Mouse (Mus musculus) 416B (cell line): ENCODE results near the gene Zfp609.

Experiments
- DNase-seq: peaks from one replicate; pipeline ENCODE4 v3.0.0; 2011; ENCODE audit warnings: low read depth

Gene Zfp609

GRCm38 (mm10) chr9:65812841-65813240 lies 14.5 kb downstream of the Zfp609 start:
- DNase-seq: no peak

GRCm38 (mm10) chr9:65811784-65812183 lies 15.6 kb downstream of the Zfp609 start:
- no peak for DNase-seq

- DNase-seq: no peak
These were observed 19.5 kb downstream of the Zfp609 start for GRCm38 (mm10) chr9:65807818-65808217.

GRCm38 (mm10) chr9:65807251-65807650 lies 20.1 kb downstream of the Zfp609 start:
- DNase-seq: no peak

- no peak for DNase-seq
These were observed 27.6 kb downstream of the Zfp609 start for GRCm38 (mm10) chr9:65799770-65800169.

GRCm38 (mm10) chr9:65795651-65796050 lies 31.7 kb downstream of the Zfp609 start:
- peak; percentile 22 for DNase-seq

DNA sequence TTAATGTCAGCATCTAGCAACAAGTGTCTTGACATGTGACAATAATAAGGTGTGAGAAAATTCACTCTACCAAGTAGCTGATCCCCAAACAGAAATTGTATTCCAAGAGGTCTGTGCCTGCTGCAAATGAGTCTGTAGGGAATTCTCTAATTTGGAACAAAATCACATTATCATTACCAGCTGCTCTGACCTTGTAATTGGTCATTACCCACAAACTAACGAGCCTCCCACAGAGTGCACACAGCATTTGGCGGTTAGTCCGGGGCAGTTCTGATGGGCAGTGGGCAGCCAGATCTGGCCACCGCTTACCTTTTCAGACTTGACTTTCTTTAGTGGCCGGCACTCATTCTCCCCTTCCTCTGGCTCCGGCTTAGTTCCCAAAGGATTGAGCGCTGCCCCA lies 33.1 kb downstream of the Zfp609 start:
- no peak for DNase-seq

DNA sequence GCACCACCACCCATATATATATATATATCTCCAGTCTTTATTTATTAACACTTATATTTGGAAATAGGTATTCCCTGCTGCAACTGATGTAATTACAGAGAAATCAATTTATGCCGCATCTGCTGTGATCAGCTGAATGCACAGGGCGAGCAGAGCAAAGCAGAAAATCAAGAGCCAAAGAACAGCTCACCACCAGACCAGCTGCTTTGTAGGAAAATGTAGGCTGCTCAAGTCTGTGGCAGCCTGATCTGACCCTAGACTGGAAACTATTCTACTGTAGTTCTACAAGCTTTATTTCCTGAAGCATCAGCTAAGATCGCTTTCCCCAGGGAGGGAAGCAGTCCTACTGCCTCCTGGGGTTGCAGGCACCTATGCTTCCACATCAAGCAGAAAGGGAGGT lies 33.9 kb downstream of the Zfp609 start:
- no peak for DNase-seq

GRCm38 (mm10) chr9:65793086-65793485 lies 34.3 kb downstream of the Zfp609 start:
- no peak for DNase-seq

DNA sequence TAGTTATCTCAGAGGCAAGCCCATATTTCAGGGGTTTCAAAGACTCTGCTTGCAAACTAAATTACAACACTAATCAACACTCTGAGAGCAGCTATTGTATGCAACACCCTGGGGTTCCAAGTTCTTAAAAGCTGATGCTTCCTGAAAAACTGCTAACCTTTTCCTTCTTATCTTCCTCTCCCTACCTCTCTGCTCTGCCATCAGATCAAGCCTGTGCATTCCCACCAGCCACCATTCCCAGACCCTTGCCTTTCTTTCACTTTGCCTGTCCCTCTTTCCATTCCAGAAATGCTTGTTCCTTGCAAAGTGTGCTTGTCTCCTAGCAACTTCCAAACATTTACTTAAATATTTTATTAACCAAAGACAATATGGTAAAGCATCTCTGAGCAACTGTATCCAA lies 35.5 kb downstream of the Zfp609 start:
- no peak for DNase-seq

DNA sequence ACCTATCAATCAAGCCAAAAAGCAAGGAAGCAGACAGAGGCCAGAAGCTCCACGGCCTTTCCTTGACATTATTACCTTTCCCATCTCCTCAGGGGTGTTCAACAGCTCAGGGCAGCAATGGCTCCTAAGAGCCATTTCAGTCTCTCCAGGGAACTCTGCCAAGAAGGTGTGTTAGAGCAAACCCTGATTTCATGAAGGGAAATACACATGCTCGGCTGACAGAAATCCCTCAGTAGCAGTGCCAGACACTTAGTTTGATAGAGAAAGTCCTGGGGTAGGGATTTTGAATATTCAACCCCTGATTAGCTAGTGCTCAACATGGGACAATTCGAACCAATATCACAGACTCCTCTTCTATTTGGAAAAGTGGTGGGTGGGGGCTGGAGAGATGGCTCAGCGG lies 36.3 kb downstream of the Zfp609 start:
- no peak for DNase-seq

DNA sequence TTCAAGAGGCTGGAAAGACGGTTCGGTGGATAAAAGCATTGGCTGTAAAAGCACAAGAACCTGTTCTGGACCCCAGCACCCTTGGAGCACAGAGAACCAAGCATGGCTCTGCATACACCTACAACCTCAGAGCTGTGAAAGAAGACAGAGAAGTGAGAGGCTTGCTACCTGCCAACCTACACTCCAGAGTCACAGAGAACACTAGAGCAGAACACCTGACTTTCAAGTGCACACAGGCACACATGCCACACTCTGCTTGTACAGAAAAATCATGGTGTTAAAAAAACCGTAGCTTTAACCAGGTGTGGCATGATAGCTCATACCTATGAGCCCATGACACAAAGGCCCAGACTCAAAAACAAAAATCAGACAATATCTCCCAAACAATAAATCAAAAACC lies 37.6 kb downstream of the Zfp609 start:
- no peak for DNase-seq

DNA sequence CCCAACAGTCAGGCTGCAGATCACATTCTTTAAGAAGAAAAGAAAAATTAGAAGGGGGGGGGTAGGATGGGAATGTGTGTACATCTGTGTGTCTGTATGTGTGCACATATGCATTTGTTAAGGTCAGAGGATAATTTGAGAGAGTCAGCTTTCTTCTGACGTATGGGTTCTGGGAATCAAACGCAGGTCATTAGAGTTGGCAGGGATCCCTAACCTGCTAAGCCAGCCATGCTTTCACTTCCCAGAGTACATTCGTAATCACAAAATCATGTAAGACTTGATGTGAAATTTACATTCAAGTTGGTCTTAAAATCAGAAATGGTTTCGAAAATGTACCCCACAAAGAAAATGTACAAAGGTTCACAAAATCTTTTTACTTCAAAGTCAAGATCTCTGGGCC lies 38.8 kb downstream of the Zfp609 start:
- no peak for DNase-seq

DNA sequence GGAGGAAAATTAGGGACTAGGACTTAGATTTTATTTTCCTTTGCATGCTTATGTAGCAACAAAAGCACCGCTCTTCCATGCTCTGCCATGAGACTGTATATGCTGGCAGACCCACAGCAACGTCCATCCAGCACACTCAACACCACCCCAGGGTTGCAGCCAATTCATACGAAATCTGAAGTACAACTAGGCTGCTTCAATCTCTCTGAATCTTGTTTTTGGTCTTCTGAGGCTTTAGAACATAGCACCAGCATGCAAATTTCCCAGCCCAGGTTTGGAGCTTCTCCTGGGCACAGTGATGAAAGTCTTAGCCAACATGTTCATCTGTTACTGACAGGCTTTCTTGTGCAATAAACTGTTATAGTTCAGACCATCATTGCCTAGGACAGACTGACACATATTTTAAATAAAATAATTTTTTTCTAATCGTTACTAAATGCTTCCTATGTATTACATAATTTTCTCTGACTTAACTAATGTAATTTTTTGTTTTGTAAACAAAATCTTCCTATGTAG lies 39.5 kb downstream of the Zfp609 start:
- peak; percentile 62 for DNase-seq

DNA sequence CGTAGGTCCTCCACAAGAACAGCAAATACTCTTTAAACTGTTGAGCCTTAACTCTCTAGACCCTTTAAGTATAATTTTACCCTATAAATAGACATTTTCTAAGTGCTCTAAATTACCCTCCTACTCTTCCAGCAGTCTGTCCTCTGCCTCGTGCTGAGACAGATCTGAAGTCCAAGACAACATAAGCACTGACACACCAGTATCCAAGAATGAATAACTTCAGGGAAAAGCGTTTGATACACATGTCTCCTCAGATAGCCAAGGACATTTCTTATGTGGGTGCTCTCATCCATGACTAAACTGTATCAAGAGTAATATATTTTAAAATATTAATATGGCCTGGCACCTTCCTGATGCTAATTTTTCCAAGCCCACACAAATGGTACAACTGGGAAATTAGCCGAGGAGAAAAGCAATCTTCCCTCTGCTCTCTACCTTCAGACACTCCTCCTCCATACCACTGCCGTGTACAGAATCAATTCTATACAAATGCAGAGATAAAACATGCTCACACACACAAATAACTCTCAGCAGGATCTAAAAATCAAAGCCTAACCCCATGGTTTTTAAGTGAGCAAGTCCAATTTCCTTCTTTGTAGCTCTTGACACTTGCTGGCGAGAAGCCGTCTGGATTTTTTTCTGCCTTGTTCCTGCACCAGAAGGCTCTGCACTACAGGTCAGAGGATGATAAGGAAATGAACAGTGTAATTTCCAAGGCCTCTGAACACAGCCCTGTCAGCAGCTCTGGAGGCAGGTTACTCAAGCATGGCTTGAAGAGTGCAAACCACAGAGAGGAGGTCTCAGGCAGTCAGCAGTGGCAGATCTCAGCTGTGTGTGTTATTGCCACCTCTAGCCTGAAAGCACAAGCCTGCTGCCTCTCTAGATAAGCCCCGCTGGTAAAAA lies 40.2 kb downstream of the Zfp609 start:
- DNase-seq: peak; percentile 91

- DNase-seq: no peak
These were observed 41.5 kb downstream of the Zfp609 start for GRCm38 (mm10) chr9:65785772-65786368.

- DNase-seq: peak; percentile 53
These were observed 47.7 kb downstream of the Zfp609 start for GRCm38 (mm10) chr9:65779619-65780018.

- DNase-seq: no peak
These were observed 50.4 kb downstream of the Zfp609 start for GRCm38 (mm10) chr9:65776874-65777432.

- no peak for DNase-seq
These were observed 51.1 kb downstream of the Zfp609 start for GRCm38 (mm10) chr9:65776137-65776872.

GRCm38 (mm10) chr9:65773783-65774182 lies 53.6 kb downstream of the Zfp609 start:
- no peak for DNase-seq

- no peak for DNase-seq
These were observed 56.2 kb downstream of the Zfp609 start for GRCm38 (mm10) chr9:65771011-65771664.

DNA sequence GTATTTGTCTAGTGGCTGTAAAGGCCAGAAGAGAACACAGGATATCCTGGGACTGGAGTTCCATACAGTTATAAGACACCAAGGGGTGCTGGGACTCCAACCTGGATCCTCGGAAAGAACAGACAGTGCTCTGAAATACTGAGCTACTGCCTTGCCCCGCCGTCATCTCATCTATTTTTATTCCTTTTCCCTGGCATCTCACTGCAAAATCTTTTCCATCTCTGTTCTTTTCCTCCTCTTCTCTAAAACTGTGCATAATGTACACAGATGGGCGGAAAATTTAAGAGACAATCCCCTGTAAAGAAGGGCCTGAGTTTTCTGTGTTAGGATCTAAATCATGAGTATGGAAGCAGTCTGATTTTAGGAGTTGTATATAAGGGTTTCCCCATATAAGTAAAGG lies 64.6 kb downstream of the Zfp609 start:
- DNase-seq: no peak
